Mouse (Mus musculus): Measurements from ENCODE around the gene Gxylt2. TPM values are rescaled to one million over a fixed set of nuclear protein-coding genes. Genes with fewer than 3 reads are reported as not detected.
A peak's percentile ranks its signal among the peaks of the same experiment; 100 is the strongest.

The Gxylt2 gene
- total RNA-seq, 2 experiments from 2014 or later: 2.1 to 2.7 TPM

DNA sequence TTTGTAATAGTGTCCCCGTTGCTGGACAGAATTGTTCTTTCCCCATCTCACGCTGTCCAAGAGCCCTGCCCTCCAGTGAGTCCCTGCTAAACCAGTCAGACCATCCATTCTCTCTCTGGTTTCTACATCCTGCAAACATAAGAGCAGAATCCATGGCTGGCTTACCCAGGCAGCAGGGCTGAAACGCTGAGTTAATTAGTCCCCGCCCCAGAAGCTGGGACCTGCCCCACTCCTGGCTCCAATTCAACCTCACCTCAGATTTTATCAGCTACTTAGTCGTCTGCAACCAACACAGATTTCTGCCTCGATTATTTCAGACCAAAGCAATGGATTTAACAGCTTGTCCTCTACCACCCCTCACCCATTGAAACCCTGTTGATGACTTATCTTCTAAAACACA is 91.3 kb downstream of the Gxylt2 start:
- intact Hi-C loops (cut with DNase I): no loop called here
- no peak for DNase-seq

DNA sequence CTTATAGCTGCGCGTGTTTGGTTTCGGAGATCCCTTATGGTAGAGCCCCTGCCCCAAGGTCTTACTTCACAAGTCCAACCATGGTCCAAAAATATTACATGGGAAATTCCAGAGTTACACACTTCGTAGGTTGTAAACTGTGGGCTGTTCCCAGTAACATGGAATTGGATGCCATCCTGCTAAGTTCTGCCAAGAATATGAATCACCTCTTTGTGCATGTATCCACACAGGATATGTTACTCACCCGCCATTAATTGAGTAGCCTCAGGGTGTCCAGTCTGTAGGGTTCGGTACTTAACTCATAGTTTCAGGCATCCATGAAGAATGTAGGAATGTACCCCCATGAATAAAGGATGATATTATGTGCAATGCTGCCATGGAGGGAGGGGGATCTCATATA is 94.8 kb downstream of the Gxylt2 start:
- no peak for DNase-seq
- intact Hi-C loops (cut with DNase I): no loop called here

DNA sequence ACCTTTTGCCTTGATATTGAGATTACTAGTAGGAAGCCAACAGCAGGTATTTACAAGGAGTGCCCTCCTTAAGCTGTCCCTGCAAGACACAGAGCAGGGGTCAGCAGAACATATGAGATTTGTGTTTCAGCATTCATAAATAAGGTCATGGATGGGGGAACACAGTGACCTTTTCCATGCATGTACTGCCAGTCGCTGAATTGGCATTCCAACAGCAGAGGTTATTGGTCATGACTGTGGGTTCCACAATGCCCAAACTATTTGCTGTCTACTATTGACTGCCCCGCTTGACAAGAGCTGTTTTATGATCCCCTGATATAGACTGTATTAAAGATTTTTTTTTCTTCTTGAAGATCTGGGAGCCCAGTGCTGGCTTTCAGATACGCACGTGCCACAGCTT is 95.2 kb downstream of the Gxylt2 start:
- intact Hi-C loops (cut with DNase I): no loop called here
- no peak for DNase-seq

DNA sequence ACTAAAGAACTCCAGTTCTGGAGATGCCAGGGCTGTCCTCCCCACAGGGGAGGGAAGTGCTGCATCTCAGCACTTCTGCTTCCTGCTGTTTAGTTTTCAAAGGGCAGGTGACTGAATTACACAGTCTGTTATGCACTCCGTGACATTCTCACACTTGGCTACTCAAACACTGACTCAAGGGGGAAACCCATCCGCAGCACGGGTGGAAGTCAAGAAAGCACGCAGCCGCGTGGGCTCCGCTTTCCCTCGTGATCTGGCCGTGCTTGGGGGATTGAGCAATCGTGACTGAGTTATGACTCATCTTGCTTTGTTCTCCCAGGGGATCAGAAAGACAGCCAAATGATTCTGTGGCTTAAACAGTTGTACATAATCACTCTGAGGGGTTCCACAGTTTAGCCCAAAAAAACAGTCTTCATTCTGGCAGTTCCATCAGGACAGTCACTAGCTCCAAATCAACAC is 96.0 kb downstream of the Gxylt2 start:
- no peak for DNase-seq
- intact Hi-C loops (cut with DNase I): no loop called here

DNA sequence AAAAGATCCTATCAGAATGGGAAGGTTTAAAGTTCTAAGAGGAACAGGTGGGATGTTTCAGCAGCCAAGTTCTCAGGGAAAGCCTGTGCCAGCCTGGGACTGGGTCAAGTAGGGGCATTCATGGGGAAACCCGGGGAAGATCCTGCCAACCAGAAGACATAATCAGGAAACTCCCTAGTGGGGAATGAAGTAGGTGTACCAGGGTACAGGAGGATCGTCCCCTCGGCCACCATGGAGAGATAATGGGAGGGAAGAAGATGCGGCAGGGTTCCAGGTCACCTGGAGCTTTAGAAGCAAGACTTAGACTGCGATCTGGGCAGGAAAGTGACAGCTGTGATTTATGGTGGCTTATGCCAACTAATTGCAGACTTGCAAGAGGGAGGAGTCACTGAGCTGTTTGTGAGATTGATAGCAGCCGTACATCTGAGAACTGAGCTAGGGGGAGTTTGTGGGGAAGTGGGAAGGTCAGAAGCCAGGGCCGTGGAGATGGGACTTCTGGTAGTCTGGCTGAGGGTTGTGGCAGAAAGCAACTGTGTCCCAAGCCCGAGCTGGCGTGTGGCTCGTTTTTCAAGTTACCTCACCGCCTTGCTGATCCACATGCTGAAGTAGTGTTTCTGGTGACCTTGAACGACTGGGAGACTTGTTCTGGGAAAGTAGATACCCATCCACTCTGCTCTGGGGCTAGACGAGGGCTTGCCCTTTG is 98.0 kb downstream of the Gxylt2 start:
- peak; percentile 18 for DNase-seq
- intact Hi-C loops (cut with DNase I): no loop called here

DNA sequence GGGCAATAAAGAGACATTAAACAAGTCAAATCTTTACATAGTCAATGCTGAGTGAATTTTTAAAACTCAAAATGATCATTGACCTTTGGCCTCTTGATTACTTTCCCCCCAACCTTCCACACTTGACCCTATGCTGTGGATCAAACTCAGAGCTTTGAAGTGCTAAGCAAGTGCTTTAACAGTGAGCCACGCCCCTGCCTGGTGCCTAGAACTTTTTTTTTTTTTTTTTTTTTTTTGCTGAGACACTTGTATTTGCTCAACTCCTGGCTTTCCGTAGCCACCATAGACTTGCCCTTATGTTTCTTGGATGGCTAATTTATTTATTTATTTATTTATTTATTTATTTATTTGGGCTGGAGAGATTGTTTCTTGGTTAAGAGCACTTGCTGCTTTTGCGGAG is 98.7 kb downstream of the Gxylt2 start:
- intact Hi-C loops (cut with DNase I): no loop called here
- DNase-seq: no peak

DNA sequence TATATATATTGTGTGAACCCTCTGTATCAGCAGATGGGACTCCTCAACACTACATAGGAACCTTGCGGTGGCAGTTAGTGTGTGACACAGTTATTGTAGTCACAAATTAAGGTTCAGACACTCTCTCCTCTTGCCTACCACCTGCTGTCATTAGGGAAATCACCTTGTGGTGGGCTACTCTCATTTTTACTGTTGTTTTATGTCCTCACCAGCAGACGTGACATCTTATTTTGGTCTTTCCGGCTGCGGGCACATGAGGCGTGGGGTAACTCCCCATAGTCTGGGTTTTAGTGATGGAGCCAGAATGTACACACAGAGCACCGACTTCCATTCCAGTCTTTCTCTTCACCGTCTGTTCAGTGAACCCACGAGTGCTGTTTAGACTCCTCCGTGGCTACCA is 102.7 kb downstream of the Gxylt2 start:
- DNase-seq: no peak
- intact Hi-C loops (cut with DNase I): no loop called here

DNA sequence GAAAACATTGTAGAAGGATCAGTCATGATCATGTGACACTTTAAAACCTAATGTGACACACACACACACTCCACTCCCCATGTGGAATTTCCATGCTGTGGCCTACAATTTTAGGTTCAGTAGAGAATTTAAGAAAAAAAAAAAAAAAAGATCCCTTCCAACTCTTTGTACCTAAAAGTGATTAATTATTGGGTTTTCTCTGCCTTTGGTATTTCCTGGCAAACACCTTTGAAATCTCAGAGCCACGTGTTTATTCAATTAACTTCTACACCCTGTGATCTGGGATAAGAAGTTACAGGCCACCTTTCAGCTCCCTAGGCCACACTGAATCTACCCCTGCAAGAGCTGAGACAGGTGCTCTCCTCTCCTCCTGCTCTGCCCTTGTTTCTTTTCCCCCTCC is 103.2 kb downstream of the Gxylt2 start:
- DNase-seq: no peak
- intact Hi-C loops (cut with DNase I): no loop called here

DNA sequence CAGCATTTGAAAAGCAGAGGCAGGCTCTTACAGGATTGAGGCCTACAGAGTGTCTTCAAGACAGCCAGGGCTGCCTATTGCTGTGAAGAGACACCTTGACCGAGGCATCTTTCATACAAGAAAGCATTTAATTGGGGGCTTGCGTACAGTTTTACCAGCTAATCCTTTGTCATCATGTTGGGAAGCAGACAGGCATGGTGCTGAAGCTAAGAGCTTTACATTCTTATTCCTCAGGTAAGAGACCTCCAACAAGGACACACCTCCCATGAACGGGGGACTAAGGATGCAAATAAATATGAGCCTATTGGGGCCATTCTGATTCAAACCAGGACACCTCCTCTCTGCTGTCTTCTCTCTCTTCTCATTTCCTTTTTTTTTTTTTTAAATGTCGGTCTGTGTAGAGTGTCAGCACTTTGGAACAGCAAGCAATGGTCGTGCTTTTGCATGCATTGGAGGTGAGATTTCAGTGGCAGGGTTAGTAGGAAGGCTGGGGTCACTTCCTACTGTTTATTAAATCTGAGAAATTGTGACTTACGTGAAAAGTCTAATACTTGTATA is 103.8 kb downstream of the Gxylt2 start:
- DNase-seq: no peak

DNA sequence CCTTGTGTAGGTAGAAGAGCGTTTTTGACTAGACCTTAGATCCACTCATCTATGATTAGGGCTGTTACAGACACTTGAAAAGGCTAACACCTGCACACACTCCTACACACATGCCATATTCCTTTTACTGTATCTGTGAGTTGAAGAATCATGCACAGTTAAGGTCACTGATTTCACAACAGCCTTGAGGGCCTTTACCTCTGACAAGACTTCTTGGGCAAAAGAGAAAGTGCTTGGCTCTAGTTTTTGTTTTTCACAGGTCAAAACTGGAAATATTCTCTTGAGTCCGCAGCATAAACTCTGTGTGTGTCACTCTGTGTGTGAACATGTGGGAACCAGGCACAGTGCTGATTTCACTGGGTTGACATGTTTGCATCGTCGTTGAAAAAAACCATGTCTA is 105.6 kb downstream of the Gxylt2 start:
- intact Hi-C loops (cut with DNase I): no loop called here
- DNase-seq: no peak

More for the DNA sequence above, 103.8 kb downstream of the Gxylt2 start:
- intact Hi-C loops (cut with DNase I): no loop called here

DNA sequence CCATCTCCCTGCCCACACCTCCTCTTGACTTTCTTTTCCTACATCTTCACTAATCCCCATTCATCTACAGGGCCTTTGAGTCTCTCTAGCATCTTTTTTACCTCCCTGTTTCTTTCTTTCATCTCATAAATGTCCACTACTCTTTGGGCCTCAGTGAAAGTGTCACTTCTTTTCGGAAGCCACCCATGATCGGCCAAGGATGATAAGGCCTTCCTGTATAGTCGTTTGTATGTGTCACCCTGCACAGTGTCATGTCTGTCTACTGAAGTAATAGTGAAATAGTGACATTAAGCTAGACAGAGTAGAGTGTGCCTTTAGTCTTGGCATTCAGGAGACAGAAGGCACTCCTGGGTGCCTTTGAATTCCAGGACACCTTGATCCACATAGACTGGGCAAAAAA is 107.2 kb downstream of the Gxylt2 start:
- intact Hi-C loops (cut with DNase I): no loop called here
- DNase-seq: no peak

DNA sequence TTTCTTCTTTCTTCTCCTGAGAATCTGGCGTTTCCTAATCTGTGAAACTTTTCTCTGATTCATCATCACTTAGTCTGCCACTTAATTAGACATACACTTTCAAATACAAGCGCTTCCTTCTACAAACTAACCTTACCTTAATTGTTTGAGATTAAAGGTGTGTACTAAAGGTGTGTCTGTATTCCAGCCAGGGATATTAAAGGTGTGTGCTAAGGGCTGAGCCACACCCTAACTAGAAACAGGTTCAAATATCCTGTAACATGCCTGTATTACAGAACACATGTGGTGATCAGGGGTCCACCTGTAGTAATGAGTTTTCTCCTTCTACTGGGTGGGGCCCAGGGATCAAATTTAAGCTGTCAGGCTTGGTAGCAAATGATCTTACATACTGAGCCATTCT is 116.8 kb downstream of the Gxylt2 start:
- intact Hi-C loops (cut with DNase I): no loop called here
- DNase-seq: no peak

DNA sequence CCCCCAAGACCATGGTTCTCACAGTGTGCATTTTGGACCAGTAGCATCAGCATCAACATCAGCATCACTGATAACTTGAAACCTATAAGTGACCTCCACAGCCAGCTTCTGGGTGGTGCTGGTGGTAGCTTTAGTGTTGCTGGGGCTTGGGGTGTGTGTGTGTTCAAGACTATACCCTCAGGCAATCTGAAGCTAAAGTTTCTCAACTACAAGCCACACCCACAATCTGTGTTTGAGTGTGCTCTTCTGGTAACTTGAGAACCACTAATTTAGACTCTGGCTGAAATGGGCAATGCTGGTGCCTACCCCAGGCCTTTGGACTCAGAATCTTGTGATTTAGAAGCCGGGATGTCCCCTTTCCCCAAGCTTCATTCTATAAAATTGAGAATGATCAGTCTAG is 118.8 kb downstream of the Gxylt2 start:
- intact Hi-C loops (cut with DNase I): no loop called here
- no peak for DNase-seq

DNA sequence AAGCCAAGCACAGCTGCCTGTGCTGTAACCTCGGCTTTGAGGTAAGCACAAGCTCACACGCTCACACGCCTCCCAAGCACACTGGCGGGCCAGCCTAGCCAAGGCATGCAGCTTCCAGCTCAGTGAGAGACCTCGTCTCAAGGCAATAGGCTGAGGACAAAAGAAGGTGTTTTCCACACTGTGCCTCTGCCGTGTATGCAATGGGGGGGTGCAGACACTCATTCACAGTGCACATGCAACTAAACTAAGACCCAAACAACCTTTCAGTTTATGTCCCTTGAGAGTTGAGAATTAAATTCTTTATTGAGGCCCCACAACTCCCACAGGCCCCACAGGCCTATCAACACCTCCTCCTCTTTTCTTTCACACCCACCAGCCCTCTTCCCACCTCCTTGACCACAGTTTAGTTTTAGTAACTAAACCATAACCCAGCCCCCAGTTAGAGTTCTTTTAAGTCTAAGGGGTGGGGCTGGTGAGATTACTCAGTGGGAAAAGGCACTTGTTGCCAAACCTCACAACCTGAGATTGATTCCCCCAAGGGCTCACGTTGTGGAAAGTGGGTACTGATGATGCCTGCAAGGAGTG is 119.9 kb downstream of the Gxylt2 start:
- intact Hi-C loops (cut with DNase I): no loop called here

DNA sequence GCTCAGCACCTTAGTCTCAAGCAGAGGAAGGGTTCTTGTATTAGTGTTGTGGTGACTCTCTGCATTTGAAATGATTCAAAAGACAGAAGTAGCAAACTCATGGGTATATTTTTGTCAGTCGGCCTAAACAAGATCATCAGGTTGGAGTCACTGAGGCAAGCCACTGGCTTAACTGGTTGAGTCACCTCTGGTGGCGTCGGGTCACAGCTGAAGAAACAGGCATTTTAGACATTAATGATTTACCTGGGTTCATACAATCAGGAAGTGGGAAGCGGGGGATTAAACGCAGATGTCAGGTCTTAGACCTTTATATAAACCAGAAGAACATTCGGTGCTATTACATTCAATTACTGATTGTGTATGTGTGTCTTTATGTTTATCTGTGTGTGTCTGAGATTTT is 121.5 kb downstream of the Gxylt2 start:
- intact Hi-C loops (cut with DNase I): no loop called here
- DNase-seq: no peak

More for the DNA sequence above, 119.9 kb downstream of the Gxylt2 start:
- no peak for DNase-seq

DNA sequence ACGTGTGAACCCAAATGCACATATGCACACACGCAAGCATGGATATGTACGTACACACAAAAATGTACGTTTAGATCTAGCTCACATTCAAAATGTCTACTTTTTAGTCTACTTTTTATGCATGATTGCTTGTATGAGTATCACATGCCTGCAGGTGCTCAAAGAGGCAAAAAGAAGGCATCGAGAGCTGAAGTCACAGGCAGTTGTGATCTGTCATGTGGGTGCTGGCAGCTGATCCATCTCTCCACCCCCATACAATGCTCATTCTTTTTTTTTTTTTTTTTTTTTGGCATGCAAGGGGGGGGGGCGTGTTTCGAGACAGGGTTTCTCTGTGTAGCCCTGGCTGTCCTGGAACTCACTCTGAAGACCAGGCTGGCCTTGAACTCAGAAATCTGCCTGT is 124.0 kb downstream of the Gxylt2 start:
- intact Hi-C loops (cut with DNase I): no loop called here
- no peak for DNase-seq

DNA sequence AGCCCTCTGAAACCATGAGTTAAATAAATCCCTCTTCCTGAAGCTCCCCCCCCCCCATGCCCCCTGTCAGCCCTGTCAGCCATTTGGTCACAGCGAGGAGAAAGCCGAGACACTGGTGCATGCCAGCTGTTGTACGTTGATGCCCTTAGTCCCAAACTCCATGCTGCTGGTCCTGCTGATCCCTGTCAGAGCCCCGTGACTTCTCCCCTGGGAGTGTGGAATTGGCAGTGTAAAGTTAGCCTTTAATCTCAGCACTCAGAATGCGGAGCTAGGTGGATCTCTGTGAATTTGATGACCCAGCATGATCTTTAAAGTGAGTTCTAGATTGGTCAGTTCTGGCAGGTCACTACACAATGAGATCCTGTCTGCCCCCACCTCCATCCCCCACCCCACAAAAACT is 125.2 kb downstream of the Gxylt2 start:
- intact Hi-C loops (cut with DNase I): no loop called here
- DNase-seq: no peak

DNA sequence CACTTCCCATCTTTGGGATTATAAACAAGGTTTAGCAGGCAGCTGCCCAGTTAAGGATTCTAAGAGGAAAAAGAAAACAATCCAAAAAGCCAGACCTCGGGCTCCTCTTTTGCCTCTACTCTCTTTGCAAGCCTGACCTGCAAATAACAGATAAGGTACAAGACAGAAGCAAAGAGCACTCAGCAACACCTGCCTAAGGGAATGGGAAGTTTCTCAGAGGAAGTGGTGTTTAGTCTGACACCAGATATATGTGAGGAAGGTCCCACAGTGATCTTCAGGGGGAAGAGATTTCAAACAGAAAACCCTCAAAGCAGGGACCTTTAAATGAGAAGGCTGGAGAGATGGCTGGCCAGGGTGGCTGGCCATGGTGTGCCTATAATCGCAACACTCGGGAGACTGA is 126.7 kb downstream of the Gxylt2 start:
- intact Hi-C loops (cut with DNase I): no loop called here
- no peak for DNase-seq

DNA sequence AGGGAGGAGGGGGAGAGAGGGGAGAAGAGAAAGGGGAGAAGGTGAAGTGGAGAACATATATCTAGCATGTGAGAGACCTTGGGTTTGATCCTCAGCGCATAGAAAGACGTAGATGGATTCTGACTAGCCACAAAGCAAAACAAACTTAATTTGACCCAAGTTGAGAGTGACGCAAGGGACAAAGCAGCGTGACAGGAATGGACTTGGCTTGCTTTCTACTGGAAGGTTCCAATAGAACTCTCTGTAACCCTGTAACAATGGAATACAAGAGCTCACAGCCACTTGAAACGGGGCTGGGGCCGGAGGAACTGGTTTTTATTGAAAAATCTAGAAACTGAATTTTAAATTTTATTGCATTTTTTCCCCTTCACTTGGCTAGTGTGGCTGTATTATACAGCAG is 127.2 kb downstream of the Gxylt2 start:
- intact Hi-C loops (cut with DNase I): no loop called here
- no peak for DNase-seq

DNA sequence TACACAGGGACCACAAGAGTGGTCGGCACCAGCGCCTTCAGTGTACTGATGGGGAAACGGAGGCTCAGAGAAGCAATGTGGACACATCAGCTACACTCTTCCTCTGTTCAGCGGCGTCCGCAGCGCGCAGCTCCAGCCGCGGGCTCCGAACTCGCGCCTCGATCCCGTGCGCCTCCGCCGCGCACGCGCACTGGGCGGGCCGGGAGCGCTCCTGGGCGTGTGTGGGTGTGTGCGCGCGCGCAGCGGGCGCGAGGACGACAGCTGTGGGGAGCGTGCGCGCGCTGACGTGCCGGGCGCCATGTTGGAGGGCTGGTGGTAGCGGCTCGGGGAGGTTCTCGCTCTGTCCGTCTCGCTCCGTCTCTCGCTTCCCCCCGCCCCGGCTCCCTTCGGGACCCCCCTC is 128.8 kb downstream of the Gxylt2 start, which contains the start of gene Ppp4r2:
TSS of gene Ppp4r2 (plus strand) at position 268 of the 400 bp plus-strand sequence.
- intact Hi-C loops (cut with DNase I): no loop called here

DNA sequence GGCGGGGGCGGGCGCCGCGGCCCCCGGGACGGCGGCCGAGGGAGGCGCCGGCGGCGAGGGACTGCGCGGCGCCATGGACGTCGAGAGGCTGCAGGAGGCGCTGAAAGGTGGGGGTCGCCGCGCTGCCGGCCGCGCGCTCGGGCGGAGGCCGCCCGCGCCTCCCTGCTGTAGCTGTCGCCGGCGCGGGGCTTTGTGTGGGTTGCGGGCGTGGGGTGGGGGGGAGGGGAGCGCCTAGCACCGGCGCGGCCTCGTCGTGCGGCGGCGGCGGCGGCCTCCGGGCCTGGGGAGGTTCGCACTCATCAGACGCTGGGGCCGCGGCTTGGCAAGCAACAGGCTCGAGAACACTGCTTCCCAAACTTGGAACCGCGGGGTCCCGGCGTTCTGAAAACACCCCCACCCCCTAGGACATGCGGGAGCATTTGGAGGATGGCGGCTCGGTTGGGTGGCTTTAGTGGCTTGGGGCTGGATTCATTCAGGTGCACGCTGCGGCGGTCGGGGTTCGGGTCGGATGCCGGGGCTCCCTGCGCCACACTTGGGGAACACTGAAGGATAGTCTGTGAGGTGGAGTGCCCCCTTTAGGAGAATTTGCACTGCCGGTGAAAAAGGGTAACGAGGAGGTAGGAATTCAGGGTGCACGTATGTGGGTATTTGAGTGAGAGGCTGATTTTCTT is 129.4 kb downstream of the Gxylt2 start:
- intact Hi-C loops (cut with DNase I): no loop called here
- peak; percentile 59 for DNase-seq

More for the DNA sequence above, 128.8 kb downstream of the Gxylt2 start, which contains the start of gene Ppp4r2:
- peak; percentile 95 for DNase-seq

All from left cerebral cortex, postnatal 4 days (tissue).